In genomic region chr2:72297716-72298082, GRCm38 (mm10) we compare ENCODE assay signal across 8 mouse cellular contexts. TPM values are rescaled to one million over a fixed set of nuclear protein-coding genes. Genes with fewer than 3 reads are reported as not detected.
DNase-seq lines count a peak whose midpoint lies in the region; ATAC-seq lines count a peak whose summit lies in the region.

No protein-coding gene starts in this region.

- H3K9me3 ChIP-seq in heart, embryonic 16.5 days (replicated peaks; ENCODE audit: control insufficient read depth, low read length) = no peaks in the 10 kb centered on the region

- DNase-seq in adrenal gland, postnatal 14 days = peak; percentile 40
- no peak for DNase-seq in adrenal gland, postnatal 25 days
- DNase-seq in lung, adult 18-20 months = peak; percentile 73 to 80
- DNase-seq in cerebellum, adult 11 months = no peak
- no peak for DNase-seq in layer of hippocampus, postnatal 25 days (ENCODE audit: extremely low spot score in 1 of 2, low spot score in 1 of 2)
- DNase-seq in layer of hippocampus, adult 9-11 months = no peak

- peak overlapping the region; percentile 9 for H3K9ac ChIP-seq in heart, embryonic 16.5 days (ENCODE audit: low read length)

- 27% methylated on average over 10 of the region's 10 CpGs for WGBS in heart, embryonic 16.5 days

- no peaks in the 10 kb centered on the region for H3K27me3 ChIP-seq in heart, embryonic 16.5 days (ENCODE audit: control insufficient read depth, insufficient read depth, low read length)

- H3K27ac ChIP-seq in brown adipose tissue, adult 24 weeks (replicated peaks; ENCODE audit: low read depth, low read length) = peak overlapping the region; percentile 88
- H3K27ac ChIP-seq in heart, embryonic 16.5 days (ENCODE audit: low read length) = peak overlapping the region; percentile 46

- H3K36me3 ChIP-seq in heart, embryonic 16.5 days (ENCODE audit: control insufficient read depth, insufficient read depth) = peaks cover 10% of the 10 kb centered on the region; the same call in 1 of the 2 replicates

- no peaks in the 10 kb centered on the region for H3K4me1 ChIP-seq in brown adipose tissue, adult 24 weeks (ENCODE audit: control insufficient read depth, insufficient read depth, insufficient read length, low read length)
- peaks cover 10% of the 10 kb centered on the region; the same call in 1 of the 2 replicates for H3K4me1 ChIP-seq in heart, embryonic 16.5 days (ENCODE audit: control insufficient read depth, insufficient read depth, low read length)

- H3K4me2 ChIP-seq in heart, embryonic 16.5 days (ENCODE audit: low read depth, low read length) = peak overlapping the region; percentile 36

- H3K4me3 ChIP-seq in brown adipose tissue, adult 24 weeks (ENCODE audit: insufficient read depth, low read depth, low read length) = peak overlapping the region; percentile 59
- peak overlapping the region; percentile 1; the same call in 1 of the 2 replicates for H3K4me3 ChIP-seq in heart, embryonic 16.5 days (ENCODE audit: low read length)

- ATAC-seq in heart, embryonic 16.5 days (replicated peaks; ENCODE audit: extremely low read depth, insufficient read depth, low FRiP score) = peak; percentile 82

RNA-seq across cellular contexts. Expression of gene Map3k20, which starts 12.3 kb away (rescaled TPM):
- total RNA-seq in adrenal gland, postnatal 14 days (2021) = 33.5 and 36.1 TPM in 2 replicates
- 28.2 and 36.1 TPM in 2 replicates for total RNA-seq in adrenal gland, postnatal 25 days (2021)
- 24.8 and 25.3 TPM in 2 replicates for polyA plus RNA-seq in brown adipose tissue, adult 24 weeks (2012; ENCODE audit: insufficient read depth, insufficient read length, missing spikeins)
- polyA plus RNA-seq in heart, embryonic 16.5 days (2015; fragmentation: Nextera tagmentation; extraction: Ambion mirVana) = 46.4 and 49.4 TPM in 2 replicates
- total RNA-seq in layer of hippocampus, postnatal 25 days (2021) = 10 to 100 TPM; 12.2 to 12.4 TPM

Comparison
In these comparisons a context has a peak if more than half of its experiments do, and no peak if none do; other contexts are left out.
1. DNase-seq: peak in adrenal gland, postnatal 14 days (single experiment) and lung, adult 18-20 months (2 of 2); none in adrenal gland, postnatal 25 days (single experiment), cerebellum, adult 11 months (single experiment), layer of hippocampus, postnatal 25 days (0 of 2) and layer of hippocampus, adult 9-11 months (single experiment).